Mouse (Mus musculus) spleen, adult 12 weeks (tissue): ENCODE measurements around the gene Tjp3.

Experiments
- DNase-seq: peaks from one replicate; pipeline ENCODE4 v3.0.0; 2022; ENCODE audit warnings: low spot score

Gene Tjp3

DNA sequence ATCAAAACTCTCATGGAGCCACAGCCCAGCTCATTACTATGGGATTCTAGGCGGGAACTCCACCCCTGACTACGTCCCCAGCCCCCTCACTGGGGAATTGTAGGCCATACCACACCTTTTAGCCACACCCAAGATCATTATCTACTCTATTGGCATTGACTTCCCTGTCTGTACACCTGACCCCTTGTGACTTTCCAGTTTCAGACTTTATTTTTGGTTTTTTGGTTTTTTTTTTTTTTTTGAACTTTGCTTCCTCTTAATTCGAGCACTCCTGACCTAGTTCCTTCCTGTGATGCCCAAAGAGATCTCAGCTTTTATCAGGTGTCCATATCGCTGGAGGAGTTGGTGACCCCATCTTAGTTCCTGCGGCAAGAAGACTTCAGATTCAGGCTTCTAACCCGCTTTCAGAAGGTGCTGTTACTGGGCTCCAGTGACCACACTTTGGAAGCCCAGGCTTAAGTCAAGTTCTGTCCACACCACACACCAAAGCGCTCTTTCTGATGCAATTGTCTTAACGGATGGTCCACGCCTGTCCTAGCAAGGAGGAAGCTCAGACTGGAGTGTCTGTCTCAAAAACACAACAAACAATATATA is at the start of gene Tjp3:
Gene Tjp3 (minus strand): TSS at position 71 of the 594 bp plus-strand sequence.
- no peak for DNase-seq

DNA sequence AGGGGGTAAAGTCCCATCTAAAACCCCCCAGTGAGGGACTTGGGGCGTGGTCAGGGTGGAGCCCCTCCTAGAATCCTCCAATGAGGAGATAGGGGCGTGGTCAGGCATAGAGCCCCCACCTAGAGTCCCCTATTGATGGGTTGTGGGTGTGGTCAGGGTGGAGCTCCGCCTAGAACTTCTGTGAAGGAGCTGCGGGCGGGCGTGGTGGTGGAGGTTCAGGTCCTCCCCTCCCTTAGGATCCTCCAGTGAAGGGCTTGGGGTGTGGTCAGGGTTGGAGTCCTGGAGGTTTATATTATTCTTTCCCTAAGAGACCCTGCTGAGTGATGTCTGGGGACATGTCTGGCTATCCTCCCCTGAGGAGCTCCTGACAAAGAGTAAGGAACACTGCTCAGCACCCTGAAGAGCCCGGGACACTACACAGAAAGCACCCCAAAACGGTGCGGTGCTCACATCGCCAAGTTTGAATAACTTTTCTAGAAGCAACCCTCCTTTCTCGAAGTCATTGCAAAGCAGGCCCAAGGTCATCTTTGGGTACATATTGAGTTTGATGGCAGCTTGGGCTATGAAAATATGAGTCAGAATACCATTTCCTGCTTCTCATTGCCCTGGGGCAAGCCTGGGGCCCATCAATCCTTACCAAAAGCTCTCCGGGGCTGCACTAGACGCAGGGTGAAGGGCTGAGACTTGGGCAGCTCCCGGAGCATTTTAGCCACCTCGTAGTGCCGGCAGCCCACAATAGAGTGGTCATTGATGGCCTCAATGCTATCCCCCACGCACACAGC is 49.4 kb upstream of the Tjp3 start:
- DNase-seq: no peak

DNA sequence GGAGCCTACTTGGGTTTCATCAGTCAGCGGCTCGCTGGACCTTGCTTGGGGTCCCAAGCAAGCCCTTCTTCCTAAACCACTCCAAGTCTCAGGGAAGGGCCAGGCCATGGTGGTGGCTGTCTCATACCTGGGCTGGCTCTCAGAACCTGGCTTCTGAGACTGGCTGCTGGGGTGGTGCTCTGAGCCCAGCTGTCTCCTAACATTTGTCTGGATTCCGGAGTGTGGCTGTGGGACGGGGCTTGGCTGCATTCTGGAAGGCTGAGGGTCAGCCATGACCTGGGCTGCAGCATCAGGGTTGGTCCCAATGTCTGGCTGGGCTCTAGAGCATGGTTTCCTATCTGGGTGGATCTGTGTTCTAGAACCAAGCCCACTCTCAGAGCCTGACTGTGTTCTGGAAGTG is 45.2 kb upstream of the Tjp3 start:
- DNase-seq: no peak

DNA sequence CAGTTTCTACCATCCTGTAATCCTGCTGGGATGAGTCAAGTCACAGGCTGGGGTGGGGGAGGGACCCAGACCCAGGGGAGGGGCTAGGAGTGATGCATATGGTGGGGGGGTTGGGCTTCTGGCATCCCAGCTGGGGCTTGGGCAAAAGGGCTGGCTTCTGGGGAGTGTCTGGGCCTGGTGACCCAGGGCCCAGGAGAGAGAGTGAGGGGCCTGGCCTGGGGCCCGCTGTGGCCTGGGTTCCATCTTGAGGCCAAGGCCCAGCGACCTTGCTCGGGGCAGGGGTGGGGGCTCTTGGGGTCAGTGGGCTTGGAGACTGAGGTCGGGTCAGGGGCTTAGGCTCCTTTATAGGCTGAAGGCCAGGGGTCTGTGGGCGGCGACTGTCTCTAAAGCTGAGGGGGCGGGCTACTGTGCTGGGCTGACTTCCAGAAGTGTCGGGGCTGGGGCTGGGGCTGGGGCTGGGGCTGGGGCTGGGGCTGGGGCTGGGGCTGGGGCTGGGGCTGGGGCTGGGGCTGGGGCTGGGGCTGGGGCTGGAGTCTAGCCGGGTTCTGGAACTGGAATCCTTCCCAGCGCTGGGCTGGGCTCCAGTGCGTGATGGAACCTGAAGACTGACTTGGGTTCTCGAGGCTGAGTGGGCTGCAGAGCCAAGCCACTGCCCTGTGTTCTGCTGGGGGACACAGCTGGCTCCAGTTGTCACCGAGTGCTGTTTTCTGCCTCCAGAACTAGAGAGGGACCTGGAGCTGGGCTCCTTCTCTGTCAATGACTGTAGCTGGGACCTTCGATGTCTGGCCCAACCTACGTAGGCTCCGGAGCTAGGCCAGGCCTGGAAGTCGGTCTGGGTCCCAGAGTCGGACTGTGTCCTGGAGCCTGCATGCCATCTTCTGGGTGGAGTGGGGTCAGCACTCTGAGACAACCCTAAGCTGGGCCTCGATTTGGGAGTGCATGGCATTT is 44.3 kb upstream of the Tjp3 start:
- no peak for DNase-seq

DNA sequence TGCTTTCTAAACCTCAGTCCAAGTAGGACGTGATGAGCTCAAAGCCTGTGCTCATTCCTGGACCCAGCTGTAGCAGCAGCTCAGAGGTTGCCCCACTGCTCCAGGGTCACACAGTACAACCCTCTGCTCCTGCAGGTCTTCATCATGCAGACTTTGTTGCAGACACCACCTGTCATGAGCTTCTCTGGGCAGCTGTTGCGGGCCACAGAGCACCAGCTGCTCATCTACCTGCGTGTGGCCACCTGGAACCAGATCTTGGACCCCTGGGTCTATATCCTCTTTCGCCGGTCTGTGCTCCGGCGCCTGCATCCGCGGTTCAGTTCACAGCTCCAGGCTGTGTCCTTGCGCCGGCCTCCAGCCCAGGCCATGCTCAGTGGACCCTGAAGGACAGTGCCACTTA is 42.9 kb upstream of the Tjp3 start:
- no peak for DNase-seq

DNA sequence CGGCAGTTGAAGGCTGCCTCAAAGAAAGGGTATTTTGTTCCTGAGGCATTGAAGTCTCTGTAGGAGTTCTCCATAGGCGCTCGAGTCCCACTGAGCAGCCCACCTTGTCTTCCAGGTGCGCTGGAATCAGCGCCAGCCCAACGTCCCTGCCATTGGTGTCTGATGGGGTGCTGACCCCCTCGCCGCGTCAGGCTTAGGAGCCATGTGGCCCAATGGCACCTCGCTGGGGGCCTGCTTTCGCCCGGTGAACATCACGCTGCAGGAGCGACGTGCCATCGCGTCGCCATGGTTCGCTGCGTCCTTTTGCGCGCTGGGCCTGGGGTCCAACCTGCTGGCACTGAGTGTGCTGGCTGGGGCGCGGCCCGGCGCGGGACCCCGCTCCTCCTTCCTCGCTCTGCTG is 40.9 kb upstream of the Tjp3 start:
- no peak for DNase-seq

DNA sequence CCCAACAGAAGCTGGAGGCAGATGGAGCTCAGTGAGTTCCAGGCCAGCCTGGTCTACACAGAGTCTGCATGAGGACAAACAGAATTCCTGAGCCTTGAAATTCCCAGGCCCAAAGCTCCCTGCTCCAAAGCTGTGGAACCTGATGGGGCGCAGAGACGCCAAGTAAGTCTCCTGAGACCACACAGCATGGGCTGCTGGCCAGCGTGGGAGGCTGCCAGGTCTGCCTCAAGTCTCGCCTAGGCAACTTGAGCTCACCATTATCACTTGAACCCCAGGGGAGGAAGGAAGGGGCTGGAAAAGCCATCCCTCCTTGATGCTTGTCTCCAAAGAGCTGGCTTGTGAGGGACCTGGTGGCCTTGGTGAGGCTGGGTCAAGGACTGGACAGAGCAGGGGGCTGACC is 38.6 kb upstream of the Tjp3 start:
- no peak for DNase-seq

DNA sequence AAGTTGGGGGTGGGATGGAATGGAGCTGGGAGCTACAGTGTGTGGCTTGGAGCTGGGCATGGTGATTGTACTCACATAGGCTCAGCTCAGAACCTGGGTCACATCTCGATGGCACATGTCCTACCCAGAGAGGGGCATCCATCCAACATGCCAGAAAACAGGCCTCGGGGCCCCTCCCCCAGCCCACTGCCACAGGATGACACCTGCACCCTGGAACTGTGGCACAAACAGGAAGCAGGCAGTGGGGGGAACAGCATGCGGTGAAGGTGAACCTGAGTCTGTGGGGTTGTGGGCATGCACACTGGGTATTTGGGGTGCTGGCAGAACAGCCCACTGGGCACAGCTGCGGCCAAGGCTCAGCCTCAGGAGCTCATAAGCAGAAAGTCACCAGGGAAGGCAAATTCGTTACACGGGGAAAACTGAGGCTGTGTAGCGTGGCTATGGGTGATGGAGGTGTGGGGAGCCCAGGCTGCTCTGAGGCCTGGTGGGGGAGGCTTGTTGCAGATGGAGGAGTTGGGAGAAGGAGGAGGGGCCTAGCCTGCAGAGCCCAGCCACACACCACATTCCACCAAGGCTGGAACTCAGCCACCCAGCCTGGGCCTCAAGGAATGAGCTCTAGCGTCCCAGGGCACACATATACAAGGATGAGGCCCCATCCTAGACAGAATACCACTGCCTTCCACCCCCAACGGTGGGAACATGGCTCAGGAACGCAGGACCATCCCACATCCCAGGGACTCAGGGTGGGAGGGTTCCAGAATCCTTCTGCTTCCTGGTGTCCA is 38.0 kb upstream of the Tjp3 start:
- no peak for DNase-seq

DNA sequence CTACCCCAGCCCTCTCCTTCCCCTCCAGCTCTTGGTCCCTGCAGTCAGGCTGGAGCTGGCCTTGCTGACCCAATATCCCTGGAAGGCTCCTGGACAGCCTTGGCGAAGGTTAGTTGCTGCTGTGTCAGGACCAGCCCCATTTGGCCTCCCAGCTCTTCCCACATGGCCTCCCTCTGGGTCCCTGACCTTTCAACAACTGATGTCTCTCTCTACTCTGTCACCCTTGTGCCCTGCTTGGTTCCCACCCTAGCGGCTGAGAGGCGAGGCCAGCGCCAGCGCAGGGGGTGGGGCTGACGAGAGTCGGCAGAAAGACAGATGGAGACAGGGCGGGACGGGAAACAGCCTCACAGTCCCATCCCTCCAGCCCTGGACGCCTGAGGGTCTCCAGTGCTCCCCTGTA is 37.0 kb upstream of the Tjp3 start, which contains the start of gene Tbxa2r:
Gene Tbxa2r (plus strand): TSS at position 346 of the 400 bp plus-strand sequence.
- no peak for DNase-seq

DNA sequence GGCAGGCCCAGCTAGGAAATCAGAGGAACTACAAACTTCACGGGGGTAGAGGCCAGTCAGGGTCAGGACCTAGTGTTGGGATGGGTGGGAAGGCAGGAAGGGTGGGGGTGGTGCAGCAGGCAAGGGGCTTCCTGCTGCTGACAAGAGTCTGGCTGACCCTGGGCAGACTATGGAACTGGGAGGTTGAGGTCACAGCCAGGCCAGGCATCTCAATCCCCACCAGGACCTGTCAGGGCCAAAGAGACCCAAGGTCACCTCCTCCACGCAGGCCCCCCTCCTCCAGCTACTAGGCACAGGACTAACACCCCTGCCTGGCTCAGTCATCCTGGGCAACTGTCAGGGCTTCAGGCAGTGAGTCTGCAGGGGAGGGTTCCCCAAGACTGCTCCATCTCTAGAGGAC is 36.6 kb upstream of the Tjp3 start:
- no peak for DNase-seq

DNA sequence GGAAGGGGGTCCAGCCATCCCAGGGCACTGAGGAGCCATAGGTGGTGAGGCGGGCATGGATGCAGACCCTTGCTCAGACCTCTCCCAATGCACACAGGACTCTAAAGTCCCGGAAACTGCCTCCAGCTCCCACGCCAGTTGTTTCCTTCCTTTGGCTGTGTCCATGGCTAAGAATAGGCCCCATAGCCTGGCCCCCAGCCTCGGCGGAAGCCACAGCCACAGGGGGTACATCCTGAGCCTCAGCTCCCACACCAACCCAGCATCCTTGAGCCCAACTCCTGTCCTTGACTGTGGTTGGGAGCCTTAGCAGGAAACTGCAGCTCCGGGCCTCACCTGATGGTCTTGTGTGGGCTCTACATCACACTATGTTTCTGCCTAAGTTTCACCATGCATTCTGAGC is 35.5 kb upstream of the Tjp3 start:
- DNase-seq: no peak

DNA sequence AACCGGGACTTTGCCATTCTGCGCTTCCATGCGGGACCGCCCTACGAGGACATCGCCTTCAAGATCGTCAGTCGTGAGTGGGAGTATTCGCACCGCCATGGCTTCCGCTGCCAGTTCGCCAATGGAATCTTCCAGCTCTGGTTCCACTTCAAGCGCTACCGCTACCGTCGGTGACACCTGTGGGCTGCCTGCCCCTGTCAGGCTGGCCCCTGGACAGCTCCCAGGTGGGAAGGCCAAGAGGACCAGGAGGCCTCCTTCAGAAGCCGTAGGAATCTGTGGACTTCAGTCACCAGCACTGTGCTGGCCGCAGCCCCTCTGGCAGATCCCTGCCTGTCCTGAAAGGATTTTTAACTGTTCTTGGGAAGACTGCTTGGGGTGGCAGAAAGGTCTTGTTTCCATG is 34.4 kb upstream of the Tjp3 start:
- DNase-seq: no peak

DNA sequence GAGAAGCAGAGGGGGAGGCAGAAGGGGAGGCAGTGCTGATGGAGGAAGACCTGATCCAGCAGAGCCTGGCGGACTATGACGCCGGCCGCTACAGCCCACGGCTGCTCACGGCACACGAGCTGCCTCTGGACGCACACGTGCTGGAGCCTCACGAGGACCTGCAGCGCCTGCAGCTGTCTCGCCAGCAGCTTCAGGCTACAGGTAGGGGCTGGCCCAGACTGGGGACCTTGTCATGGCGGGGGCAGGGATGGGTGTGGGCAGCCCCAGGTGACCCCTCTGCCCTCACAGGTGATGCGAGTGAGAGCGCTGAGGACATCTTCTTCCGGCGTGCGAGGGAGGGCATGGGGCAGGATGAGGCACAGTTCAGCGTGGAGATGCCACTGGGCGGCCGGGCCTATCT is 33.8 kb upstream of the Tjp3 start:
- DNase-seq: no peak

DNA sequence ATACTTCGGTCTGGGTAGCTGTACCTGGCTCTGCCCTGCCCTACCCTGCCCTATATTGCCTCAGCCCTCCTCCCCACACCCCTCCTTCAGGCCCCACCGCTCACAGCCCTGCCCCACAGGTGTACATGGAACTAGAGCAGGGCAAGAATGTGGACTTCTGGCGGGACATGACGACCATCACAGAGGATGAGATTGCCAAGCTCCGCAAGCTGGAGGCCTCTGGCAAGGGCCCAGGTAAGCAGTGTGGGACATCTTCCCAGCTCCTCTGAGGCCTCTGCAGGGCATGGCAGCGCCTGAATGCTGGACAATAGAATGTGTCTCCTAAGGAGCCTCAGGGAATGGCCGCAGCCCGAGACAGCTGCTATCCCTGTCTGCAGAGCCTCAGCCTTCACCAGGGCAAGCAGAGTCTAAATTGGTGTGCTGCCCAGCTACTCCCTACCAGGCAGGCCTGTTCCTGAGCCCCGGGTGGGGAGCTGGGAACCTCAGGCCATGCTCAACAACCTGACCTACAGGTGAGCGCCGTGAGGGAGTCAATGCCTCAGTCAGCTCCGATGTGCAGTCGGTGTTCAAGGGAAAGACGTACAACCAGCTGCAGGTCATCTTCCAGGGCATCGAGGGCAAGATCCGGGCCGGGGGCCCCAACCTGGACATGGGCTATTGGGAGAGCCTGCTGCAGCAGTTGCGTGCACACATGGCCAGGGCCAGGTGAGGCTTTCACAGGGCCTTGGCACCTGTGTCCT is 32.6 kb upstream of the Tjp3 start:
- no peak for DNase-seq

DNA sequence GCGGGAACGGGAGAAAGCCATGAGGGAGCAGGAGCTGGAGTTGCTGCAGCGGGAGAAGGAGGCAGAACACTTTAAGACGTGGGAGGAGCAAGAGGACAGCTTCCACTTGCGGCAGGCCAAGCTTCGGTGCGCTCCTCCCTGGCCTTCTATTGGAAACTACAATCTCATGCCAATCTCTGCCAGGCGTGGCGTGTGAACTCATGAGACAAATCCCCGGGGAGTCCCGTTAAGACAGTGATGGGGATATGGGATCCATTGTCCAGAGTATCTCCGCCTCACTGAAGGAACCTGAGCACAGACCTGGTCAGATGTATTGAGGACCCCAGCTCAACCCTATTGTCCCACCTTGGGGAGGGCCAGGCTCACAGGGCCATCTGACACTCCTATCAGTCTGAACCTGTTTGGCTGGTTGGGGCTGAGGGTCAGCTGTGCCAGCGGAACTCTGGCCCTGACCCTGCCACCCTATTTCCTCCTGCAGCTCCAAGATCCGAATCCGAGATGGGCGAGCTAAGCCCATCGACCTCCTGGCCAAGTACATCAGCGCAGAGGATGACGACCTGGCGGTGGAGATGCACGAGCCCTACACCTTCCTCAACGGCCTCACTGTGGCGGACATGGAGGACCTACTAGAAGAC is 31.9 kb upstream of the Tjp3 start:
- no peak for DNase-seq

DNA sequence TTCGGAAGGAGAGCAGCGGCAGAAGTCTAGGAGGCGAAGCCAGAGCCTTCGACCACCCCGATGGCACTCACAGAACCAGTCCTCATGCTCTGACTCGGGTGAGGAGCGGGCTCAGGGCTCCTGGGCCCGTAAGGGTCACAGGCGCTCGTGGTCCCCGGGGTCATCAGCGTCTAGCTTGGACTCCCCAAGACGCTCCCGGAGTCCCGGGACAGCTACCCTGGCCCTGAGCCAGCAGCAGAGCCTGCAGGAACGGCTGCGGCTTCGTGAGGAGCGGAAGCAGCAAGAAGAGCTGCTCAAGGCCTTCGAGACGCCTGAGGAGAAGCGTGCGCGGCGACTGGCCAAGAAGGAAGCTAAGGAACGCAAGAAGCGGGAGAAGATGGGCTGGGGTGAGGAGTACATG is 31.1 kb upstream of the Tjp3 start:
- no peak for DNase-seq

DNA sequence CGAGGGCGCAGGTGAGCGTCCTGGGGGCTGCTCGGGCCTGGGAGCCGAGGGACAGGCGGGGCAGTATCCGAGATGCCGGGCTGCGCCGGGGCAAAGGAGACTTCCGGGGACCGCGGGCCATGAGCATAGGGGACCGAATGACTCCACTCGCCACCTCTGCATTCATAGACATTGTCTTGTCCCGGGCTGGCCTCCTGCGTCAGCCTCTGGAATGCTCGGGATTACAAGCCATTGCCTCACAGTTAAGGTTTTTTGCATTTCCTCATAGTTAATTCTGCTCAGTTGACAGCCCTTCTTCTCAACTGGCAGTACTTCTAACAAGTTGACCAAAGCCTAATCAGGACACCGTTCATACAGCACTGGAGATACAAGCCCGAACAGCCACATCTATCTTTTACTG is 30.1 kb upstream of the Tjp3 start:
- no peak for DNase-seq

DNA sequence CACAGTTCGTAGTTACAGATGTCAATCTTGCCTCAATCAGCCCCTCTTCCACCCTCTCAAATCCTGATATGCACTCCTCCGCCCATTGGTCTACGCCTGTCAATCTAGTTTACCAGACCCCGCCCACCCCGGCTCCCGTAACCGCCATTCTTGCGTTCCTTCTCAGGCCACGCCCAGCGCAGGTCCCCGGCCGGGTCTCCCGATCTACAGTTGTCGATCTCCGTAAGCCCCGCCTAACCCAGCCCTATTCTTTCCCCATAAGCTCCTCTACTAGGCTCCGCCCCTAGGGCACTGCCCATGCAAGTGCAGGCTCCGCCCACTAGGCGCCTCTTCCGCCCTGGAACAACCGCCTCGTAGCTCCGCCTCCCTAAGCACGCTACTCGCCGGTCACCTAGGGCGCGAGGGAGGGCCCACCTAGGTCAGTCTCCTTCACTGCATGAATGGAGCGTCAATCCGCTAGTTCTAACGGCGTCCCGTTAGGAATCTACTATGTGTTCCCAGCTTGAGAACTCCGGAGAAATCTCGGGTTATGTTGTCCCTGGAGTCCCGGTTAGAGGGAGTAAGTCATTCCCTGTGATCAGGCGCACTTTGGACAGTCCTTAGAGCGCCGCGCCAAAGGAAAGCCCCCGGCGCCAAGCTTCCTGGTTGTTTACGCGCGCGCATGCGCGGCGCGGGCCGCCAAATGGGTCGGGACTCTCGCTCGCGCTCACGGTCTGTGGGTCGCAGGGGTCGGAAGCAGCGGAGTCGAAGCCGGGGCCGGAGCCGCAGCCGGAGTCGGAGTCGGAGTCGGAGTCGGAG is 29.4 kb upstream of the Tjp3 start, which contains the start of gene Cactin:
Gene Cactin (plus strand): TSS at position 554 of the 798 bp plus-strand sequence.
- peak; percentile 98 for DNase-seq

DNA sequence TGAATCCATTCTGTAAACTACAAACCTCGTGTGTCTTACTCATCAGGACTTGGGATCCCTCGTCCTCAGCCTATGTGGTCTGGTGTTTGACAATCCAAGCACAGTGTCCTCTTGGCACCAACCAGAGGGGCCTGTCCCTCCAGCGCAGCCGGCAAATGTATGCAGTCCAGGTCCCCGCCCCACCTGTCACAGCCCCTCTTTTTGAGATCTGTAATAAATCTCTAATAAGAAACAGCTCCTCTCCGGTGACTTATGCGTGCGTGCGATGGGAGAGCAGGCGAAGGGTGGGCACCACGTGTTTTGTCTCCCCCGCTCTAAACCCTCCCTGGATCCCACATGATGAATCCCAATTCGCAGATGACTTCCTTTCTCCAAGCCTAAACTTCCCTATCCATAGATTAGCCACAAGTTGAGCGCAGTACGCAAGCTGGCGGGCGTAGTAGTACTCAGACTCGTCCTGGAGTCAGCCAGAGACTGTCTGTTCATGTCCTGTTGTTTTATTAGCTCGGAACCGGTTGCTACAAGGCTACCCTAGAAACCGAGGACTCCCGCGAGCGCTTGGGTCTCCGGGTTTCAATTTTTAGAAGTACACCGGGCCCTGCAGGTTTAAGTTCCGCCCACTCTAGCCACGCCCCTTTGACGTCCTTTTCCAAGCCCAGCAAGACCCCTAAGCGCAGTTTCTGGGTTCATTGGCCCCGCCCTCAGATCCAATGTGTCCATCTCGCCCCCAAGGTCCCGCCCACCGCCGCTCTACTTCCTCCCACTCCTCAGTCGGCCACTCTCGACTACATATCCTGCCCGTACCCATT is 28.6 kb upstream of the Tjp3 start:
- DNase-seq: no peak
